Comparison of ENCODE assay signal across 8 mouse cellular contexts in genomic region chrX:160137177-160137860, GRCm38 (mm10). TPM values are rescaled to one million over a fixed set of nuclear protein-coding genes. Genes with fewer than 3 reads are reported as not detected.
A peak's percentile ranks its signal among the peaks of the same experiment; 100 is the strongest.
DNase-seq lines count a peak whose midpoint lies in the region; ATAC-seq and TF ChIP-seq lines count a peak whose summit lies in the region.

No protein-coding gene starts in this region.

- no peak for TF ChIP-seq CTCF in thymus, adult 2 months (IDR thresholded peaks at IDR 0.05; ENCODE audit: borderline replicate concordance, control insufficient read depth, extremely low read depth, insufficient read depth, low read length, poor library complexity)
- no peak for TF ChIP-seq CTCF in intestine, postnatal 0 days (IDR thresholded peaks at IDR 0.05; ENCODE audit: low read depth)

- TF ChIP-seq POLR2A in thymus, adult 2 months (IDR thresholded peaks at IDR 0.05; ENCODE audit: control insufficient read depth, extremely low read depth, insufficient read depth, low read length, poor library complexity), result no peak

- H3K36me3 ChIP-seq in thymus, adult 2 months (ENCODE audit: control insufficient read depth, insufficient read depth, low read length), result 0 out of 2 replicates have a peak, but pooled peaks cover 6% of the 10 kb centered on the region
- no peaks in the 10 kb centered on the region for H3K36me3 ChIP-seq in intestine, postnatal 0 days (ENCODE audit: control insufficient read depth, insufficient read depth)
- no peaks in the 10 kb centered on the region for H3K36me3 ChIP-seq in midbrain, embryonic 13.5 days

- peaks cover 5% of the 10 kb centered on the region; the same call in 1 of the 2 replicates for H3K4me1 ChIP-seq in thymus, adult 2 months (replicated peaks; ENCODE audit: control insufficient read depth, insufficient read depth, low read length)
- H3K4me1 ChIP-seq in intestine, postnatal 0 days (replicated peaks; ENCODE audit: control insufficient read depth, insufficient read depth, low read length), result no peaks in the 10 kb centered on the region
- peaks cover 23% of the 10 kb centered on the region for H3K4me1 ChIP-seq in midbrain, embryonic 13.5 days (replicated peaks)

- H3K4me3 ChIP-seq in thymus, adult 2 months (ENCODE audit: control insufficient read depth, insufficient read depth, low read length), result peak overlapping the region; percentile 99
- peak overlapping the region; percentile 63 for H3K4me3 ChIP-seq in intestine, postnatal 0 days (ENCODE audit: low read depth, low read length)
- peak overlapping the region; percentile 64 for H3K4me3 ChIP-seq in midbrain, embryonic 13.5 days (replicated peaks)

- no peak for ATAC-seq in cerebellum, adult (ENCODE audit: insufficient number of reproducible peaks, low FRiP score, low TSS enrichment)
- no peak for ATAC-seq in intestine, postnatal 0 days
- peak; percentile 8; the same call in 1 of the 2 replicates for ATAC-seq in midbrain, embryonic 13.5 days
- ATAC-seq in CD4-positive, CD25-positive, alpha-beta regulatory T cell, adult 4 months, result no peak

- 2% methylated on average over 18 of the region's 18 CpGs for WGBS in thymus, adult 2 months
- 24% methylated on average over 18 of the region's 18 CpGs for WGBS in intestine, postnatal 0 days
- WGBS in midbrain, embryonic 13.5 days, result 27% methylated on average over 18 of the region's 18 CpGs

- peak overlapping the region; percentile 82 for H3K27ac ChIP-seq in thymus, adult 2 months (ENCODE audit: control insufficient read depth, insufficient read depth, low read length)
- H3K27ac ChIP-seq in intestine, postnatal 0 days (ENCODE audit: low read depth, low read length), result peak overlapping the region; percentile 96
- H3K27ac ChIP-seq in midbrain, embryonic 13.5 days, result peak overlapping the region; percentile 87

- DNase-seq in cerebellum, adult 11 months, result peak; percentile 23
- no peak for DNase-seq in thymus, adult 2 months
- no peak for DNase-seq in thymus, postnatal 25 days
- DNase-seq in right cerebral cortex, postnatal 36 days (ENCODE audit: low spot score in 2 of 2), result no peak

- peak overlapping the region; percentile 63 for H3K4me2 ChIP-seq in intestine, postnatal 0 days (replicated peaks; ENCODE audit: low read depth)
- peak overlapping the region; percentile 73 for H3K4me2 ChIP-seq in midbrain, embryonic 13.5 days (replicated peaks)

- H3K9ac ChIP-seq in intestine, postnatal 0 days (ENCODE audit: low read depth, low read length), result peak overlapping the region; percentile 69
- H3K9ac ChIP-seq in midbrain, embryonic 13.5 days (replicated peaks), result peak overlapping the region; percentile 73

- H3K9me3 ChIP-seq in intestine, postnatal 0 days (ENCODE audit: control insufficient read depth), result no peaks in the 10 kb centered on the region
- no peaks in the 10 kb centered on the region for H3K9me3 ChIP-seq in midbrain, embryonic 13.5 days

- H3K27me3 ChIP-seq in thymus, adult 2 months (ENCODE audit: control insufficient read depth, insufficient read depth, low read length), result no peaks in the 10 kb centered on the region
- H3K27me3 ChIP-seq in intestine, postnatal 0 days (replicated peaks; ENCODE audit: control insufficient read depth, insufficient read depth, low read length), result no peaks in the 10 kb centered on the region
- no peaks in the 10 kb centered on the region for H3K27me3 ChIP-seq in midbrain, embryonic 13.5 days

RNA-seq across cellular contexts. Expression of gene Pdha1, which starts 0.9 kb away (rescaled TPM):
- polyA plus RNA-seq in thymus, adult 2 months (2012; rRNA removed), result 77.3 and 82.8 TPM in 2 replicates
- 104 and 107 TPM in 2 replicates for polyA plus RNA-seq in intestine, postnatal 0 days (2015; fragmentation: Nextera tagmentation; extraction: Ambion mirVana)
- 103 and 110 TPM in 2 replicates for polyA plus RNA-seq in midbrain, embryonic 13.5 days (2015; fragmentation: Nextera tagmentation; extraction: Ambion mirVana)
- polyA plus RNA-seq in CD4-positive, CD25-positive, alpha-beta regulatory T cell, adult 4 months (2017; shearing (Covaris generic)), result 100 to 1,000 TPM; 170 to 198 TPM
